Mouse (Mus musculus) small intestine, adult 2 months (tissue): ENCODE results near the gene Fscn1. TPM values are rescaled to one million over a fixed set of nuclear protein-coding genes. Genes with fewer than 3 reads are reported as not detected.

Experiments
- H3K27ac ChIP-seq: fragments of 200-500 bp; 2 replicates; pipeline ENCODE4 v1.5.1; 2012; ENCODE audit warnings: low read depth, low read length, control low read depth, inconsistent platforms; ENCODE audit not compliant: insufficient read depth
- H3K27me3 ChIP-seq: fragments of 200-500 bp; 2 replicates; pipeline ENCODE4 v1.6.1; 2012; ENCODE audit warnings: mild to moderate bottlenecking, moderate library complexity, low read length, inconsistent platforms; ENCODE audit not compliant: control insufficient read depth, insufficient read depth
- H3K36me3 ChIP-seq: fragments of 200-500 bp; 2 replicates; pipeline ENCODE4 v1.6.1; 2012; ENCODE audit warnings: mild to moderate bottlenecking, low read length, control low read depth, inconsistent platforms; ENCODE audit not compliant: control insufficient read depth, insufficient read depth
- H3K4me1 ChIP-seq: fragments of 200-500 bp; 2 replicates; pipeline ENCODE4 v1.6.1; 2012; ENCODE audit warnings: low read length, inconsistent platforms, mixed read lengths; ENCODE audit not compliant: control insufficient read depth, insufficient read depth, insufficient read length
- H3K4me3 ChIP-seq: fragments of 200-500 bp; 2 replicates; pipeline ENCODE4 v1.5.1; 2012; ENCODE audit warnings: low read depth, mild to moderate bottlenecking, control low read depth, inconsistent platforms, low read length, moderate library complexity
- CTCF ChIP-seq: fragments of 200-500 bp; IDR thresholded peaks from 2 replicates; pipeline ENCODE4 v1.5.1; 2012; ENCODE audit warnings: low read depth, mild to moderate bottlenecking, control low read depth, inconsistent platforms, low read length, moderate library complexity, mixed read lengths; ENCODE audit not compliant: insufficient replicate concordance, insufficient read length; ENCODE audit errors: extremely low read depth
- POLR2A ChIP-seq: fragments of 200-500 bp; IDR thresholded peaks from 2 replicates; pipeline ENCODE4 v1.6.1; 2012; ENCODE audit warnings: low read depth, mild to moderate bottlenecking, control low read depth, inconsistent platforms, low read length, moderate library complexity
- WGBS: fragments of 180-500 bp; shearing (Covaris S2); methylation state at CpG from one replicate; pipeline ENCODE4 v1.1.7; 2018; 5-methylcytosine and 5-hydroxymethylcytosine counted together
- polyA plus RNA-seq: library from polyadenylated mRNA; depleted of rRNA; stranded (reverse); fragments of >200 nt; gene quantifications from 2 replicates; pipeline ENCODE4 v1.2.3, GENCODE M21; 2012

Fscn1 gene
- polyA plus RNA-seq, 1 experiment, result 15.0 TPM

DNA sequence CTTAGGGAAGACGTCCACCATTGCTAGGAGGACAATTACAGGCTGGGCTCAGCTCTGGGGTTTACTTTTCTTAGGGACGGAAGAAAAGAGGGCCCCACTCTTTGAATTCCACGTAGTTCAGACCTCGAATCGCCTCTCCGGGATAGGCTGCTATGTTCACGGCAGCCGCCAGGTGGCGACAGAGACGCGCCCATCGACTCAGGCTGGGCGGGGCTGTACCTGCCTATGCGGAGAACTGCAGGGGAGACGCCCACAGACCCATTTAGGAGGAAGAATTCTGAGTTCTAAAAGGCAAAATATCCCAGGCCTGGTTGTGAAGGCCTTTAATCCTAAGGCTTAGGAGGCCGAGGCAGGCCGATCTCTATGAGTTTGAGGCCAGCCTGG, 23.8 kb upstream of the Fscn1 start:
- Histone ChIP-seq H3K27ac (no peak overlapping the region), H3K36me3 (no peaks in the 10 kb centered on the region), H3K4me1 (peaks cover 12% of the 10 kb centered on the region; the same call in 1 of the 2 replicates), H3K27me3 (no peaks in the 10 kb centered on the region), H3K4me3 (peak overlapping the region; percentile 41)
- TF ChIP-seq CTCF (peak; percentile 96), POLR2A (no peak)
- 6% methylated on average over 17 of the region's 17 CpGs for WGBS

DNA sequence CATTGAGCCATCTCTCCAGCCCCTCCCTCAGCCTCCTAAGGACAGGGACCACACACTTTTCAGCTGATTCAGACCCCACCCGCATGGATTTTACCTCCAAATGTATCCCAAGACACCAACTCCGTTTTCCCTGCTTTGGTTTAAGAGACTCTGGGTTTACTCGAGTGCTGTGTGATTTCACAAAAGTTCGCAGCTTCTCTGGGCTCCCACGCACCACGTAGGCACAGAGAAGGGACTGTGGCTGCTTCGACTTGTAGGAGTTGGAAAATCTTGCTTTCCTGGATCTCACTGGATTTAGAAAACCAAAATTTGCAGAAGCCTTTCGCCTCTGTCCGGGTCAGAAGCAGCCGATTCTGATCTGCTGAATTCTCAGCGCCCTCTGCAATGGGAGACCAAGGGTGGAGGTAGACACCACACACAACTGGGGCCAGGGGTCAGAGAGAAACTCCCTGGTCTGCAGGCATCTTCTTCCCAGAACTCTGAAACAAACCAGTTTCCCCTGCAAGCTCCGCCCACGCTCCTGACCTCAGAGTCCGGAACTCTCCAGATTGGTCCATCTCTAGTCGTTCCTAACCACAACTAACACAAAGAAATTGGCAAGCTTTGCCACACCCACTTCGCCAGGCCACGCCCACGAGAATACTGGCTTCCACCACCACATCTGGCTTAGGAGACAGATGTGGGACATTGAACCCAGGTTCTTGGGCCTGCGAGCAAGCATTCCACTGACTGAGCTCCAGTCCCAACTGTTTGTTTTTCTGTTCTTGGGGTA, 22.0 kb upstream of the Fscn1 start:
- Histone ChIP-seq H3K27ac (peak overlapping the region; percentile 23; the same call in 1 of the 2 replicates), H3K4me3 (no peak overlapping the region; the same call in 1 of the 2 replicates), H3K27me3 (no peaks in the 10 kb centered on the region), H3K36me3 (no peaks in the 10 kb centered on the region), H3K4me1 (peaks cover 5% of the 10 kb centered on the region; the same call in 1 of the 2 replicates)
- WGBS, result 41% methylated on average over 19 of the region's 19 CpGs
- TF ChIP-seq CTCF (no peak), POLR2A (no peak)

DNA sequence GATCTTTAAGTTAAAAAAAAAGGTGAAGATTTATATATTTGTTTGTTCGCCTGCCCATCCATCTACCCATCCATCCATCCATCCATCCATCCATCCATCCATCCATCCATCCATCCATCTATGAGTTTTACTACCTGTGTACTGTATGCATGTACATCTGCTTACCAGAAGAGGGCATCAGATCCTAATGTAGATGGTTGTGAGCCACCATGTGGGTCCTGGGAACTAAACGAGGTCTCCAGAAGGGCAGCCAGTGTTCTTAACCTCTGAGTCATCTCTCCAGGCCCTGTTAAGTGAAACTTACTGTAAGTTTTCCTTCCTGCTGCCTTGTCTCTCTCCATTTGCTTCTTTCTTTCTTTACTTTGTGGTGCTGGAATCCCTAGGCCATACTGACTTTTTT, 19.8 kb upstream of the Fscn1 start:
- 54% methylated on average over 2 of the region's 2 CpGs for WGBS
- H3K4me1 ChIP-seq, result peaks cover 5% of the 10 kb centered on the region; the same call in 1 of the 2 replicates
- no peaks in the 10 kb centered on the region for H3K27me3 ChIP-seq
- H3K36me3 ChIP-seq, result no peaks in the 10 kb centered on the region
- H3K4me3 ChIP-seq, result no peak overlapping the region
- H3K27ac ChIP-seq, result no peak overlapping the region
- TF ChIP-seq CTCF (no peak), POLR2A (no peak)

DNA sequence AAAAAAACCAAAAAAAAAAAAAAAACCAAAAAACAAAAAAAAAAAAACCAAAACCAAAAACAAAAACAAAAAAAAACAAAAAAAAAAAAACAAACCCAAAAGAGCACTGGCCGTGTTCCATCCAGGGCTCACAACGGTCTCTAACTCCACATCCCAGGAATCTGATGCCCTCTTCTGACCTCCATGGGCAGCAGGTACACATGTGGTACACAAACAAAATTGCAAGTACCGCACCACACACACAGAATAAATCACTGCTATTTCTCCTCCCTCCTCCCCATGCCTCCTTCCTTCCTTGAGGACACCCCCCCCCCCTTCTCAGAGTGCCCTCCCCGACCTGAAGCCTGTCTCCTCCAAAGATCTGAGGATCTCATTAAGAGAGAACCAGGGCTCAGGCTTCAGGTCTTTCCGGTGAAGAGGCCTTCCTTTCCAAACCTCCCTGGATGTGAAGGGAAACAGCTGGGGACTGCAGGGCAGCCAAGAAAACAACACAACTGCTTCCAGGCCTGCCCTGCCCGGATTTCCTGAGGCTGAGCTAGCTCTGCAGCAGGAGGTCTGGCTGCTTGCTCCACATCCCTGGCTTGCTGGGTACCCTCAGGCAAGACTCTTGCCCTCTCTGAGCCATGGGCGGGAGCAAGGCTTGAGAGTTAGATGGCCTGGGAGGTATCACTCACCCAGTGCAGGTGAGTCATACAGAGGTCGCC, 15.0 kb upstream of the Fscn1 start:
- Histone ChIP-seq H3K36me3 (no peaks in the 10 kb centered on the region), H3K4me1 (no peaks in the 10 kb centered on the region), H3K27me3 (no peaks in the 10 kb centered on the region), H3K4me3 (no peak overlapping the region), H3K27ac (no peak overlapping the region)
- WGBS, result 71% methylated on average over 8 of the region's 8 CpGs
- TF ChIP-seq CTCF, result no peak
- no peak for TF ChIP-seq POLR2A

DNA sequence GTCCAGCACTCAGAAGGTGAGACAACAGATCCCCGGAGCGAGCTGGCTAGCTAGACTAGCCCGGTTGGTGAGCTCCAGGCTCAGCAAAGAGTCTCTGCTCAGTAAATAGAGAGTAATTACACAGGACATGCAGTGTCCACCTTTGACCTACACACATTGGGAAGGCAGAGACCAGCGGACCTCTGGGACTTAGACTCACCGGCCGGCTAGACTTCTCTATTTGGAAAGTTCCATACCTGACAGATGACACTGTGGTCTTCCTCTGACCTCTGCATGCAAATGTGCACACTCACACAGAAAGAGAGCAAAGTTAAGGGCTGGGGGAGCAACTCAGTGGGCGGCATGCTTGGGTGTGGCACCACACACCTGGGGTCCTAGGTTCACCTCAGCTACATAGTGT, 12.7 kb upstream of the Fscn1 start:
- H3K27me3 ChIP-seq, result no peaks in the 10 kb centered on the region
- H3K4me3 ChIP-seq, result no peak overlapping the region
- TF ChIP-seq CTCF (no peak), POLR2A (no peak)
- H3K36me3 ChIP-seq, result no peaks in the 10 kb centered on the region
- no peak overlapping the region for H3K27ac ChIP-seq
- 45% methylated on average over 7 of the region's 7 CpGs for WGBS
- no peaks in the 10 kb centered on the region for H3K4me1 ChIP-seq

DNA sequence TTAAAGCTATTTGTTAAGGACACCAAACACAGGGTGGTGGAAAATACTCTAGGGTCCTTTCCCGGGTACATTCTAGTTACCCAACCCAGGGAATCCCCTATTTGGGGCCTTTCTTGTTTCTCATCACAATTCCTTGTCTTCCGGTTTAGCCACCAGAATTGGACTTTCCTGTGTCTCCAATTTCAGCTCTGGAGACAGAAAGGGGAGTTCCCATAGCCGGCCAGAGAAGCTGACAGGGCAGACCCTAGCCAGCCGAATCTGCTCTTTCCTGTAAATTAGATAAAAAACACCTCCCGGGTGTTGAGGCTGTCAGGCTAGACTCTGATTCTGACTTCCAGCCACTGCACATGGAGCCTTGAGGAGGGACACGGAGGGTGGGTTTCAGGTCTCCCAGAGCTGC, 10.6 kb upstream of the Fscn1 start:
- Histone ChIP-seq H3K36me3 (no peaks in the 10 kb centered on the region), H3K27me3 (no peaks in the 10 kb centered on the region), H3K4me1 (no peaks in the 10 kb centered on the region), H3K27ac (no peak overlapping the region), H3K4me3 (no peak overlapping the region)
- no peak for TF ChIP-seq POLR2A
- WGBS, result 62% methylated on average over 6 of the region's 6 CpGs

DNA sequence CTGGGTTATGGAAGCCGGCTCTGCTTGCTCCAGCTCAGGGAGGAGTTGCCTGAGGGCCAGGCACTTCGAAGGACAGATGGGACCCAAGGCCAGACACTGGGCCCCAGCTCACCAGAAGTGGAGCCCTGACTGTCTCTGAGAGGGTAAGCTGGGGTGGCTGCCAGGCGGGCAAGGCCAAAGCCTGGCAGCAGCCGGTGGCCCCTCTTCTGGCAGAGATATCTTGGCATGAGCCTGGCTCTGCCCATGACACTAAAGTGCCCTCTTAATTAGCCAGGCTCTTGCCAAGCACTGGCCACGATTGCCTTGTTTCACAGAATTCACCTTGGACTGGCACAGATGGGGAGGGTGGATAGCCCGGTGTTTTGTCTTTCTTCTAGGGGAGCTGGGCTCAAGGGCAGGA, 9.7 kb upstream of the Fscn1 start:
- WGBS, result 76% methylated on average over 6 of the region's 6 CpGs
- no peak for TF ChIP-seq POLR2A
- no peak for TF ChIP-seq CTCF
- no peaks in the 10 kb centered on the region for H3K27me3 ChIP-seq
- H3K27ac ChIP-seq, result no peak overlapping the region
- H3K4me1 ChIP-seq, result no peaks in the 10 kb centered on the region
- no peaks in the 10 kb centered on the region for H3K36me3 ChIP-seq
- H3K4me3 ChIP-seq, result no peak overlapping the region
